Mouse (Mus musculus) kidney, embryonic 16.5 days (tissue): ENCODE results near the gene Zmiz1. TPM values are rescaled to one million over a fixed set of nuclear protein-coding genes. Genes with fewer than 3 reads are reported as not detected.

ENCODE experiments used
- ATAC-seq: fragments of 200-750 bp; cut with Nextera tagmentation; 2 replicates; pipeline ENCODE4 v1.8.0; 2017; ENCODE audit warnings: moderate TSS enrichment; ENCODE audit not compliant: low FRiP score, low TSS enrichment
- H3K27ac ChIP-seq: fragments of 300-500 bp; sonication (generic); 2 replicates; pipeline ENCODE4 v1.5.1; 2014; ENCODE audit warnings: low read length
- H3K27me3 ChIP-seq: fragments of 300-500 bp; sonication (generic); 2 replicates; pipeline ENCODE4 v1.6.1; 2014; ENCODE audit warnings: low read length, control low read depth, mixed read lengths; ENCODE audit not compliant: insufficient read depth
- H3K36me3 ChIP-seq: fragments of 300-500 bp; sonication (generic); 2 replicates; pipeline ENCODE4 v1.6.1; 2014; ENCODE audit warnings: low read length, control low read depth, mixed read lengths; ENCODE audit not compliant: insufficient read depth
- H3K4me1 ChIP-seq: fragments of 300-500 bp; sonication (generic); 2 replicates; pipeline ENCODE4 v1.6.1; 2014; ENCODE audit warnings: low read length, control low read depth, mixed read lengths; ENCODE audit not compliant: insufficient read depth
- H3K4me2 ChIP-seq: fragments of 300-500 bp; sonication (generic); replicated peaks from 2 replicates; pipeline ENCODE4 v1.6.1; 2014; ENCODE audit warnings: low read depth, low read length
- H3K4me3 ChIP-seq: fragments of 300-500 bp; sonication (generic); 2 replicates; pipeline ENCODE4 v1.5.1; 2014; ENCODE audit warnings: mild to moderate bottlenecking, low read length
- H3K9ac ChIP-seq: fragments of 300-500 bp; sonication (generic); replicated peaks from 2 replicates; pipeline ENCODE4 v1.6.1; 2014; ENCODE audit warnings: low read length
- H3K9me3 ChIP-seq: fragments of 300-500 bp; sonication (generic); 2 replicates; pipeline ENCODE4 v1.6.1; 2016; ENCODE audit warnings: low read length, control low read depth
- WGBS: fragments of 180-500 bp; shearing (Covaris S2); extraction: QIAGEN DNeasy Blood & Tissue Kit; methylation state at CpG from one replicate; pipeline ENCODE4 v1.1.7; 2014; 5-methylcytosine and 5-hydroxymethylcytosine counted together
- polyA plus RNA-seq: library from polyadenylated mRNA; unstranded; fragments of >200 nt; fragmentation: Nextera tagmentation; extraction: Ambion mirVana; gene quantifications from 2 replicates; pipeline ENCODE4 v1.2.1, GENCODE M21; 2015

Gene Zmiz1
- polyA plus RNA-seq, 1 experiment from 2014 or later, result 36.0 TPM

DNA sequence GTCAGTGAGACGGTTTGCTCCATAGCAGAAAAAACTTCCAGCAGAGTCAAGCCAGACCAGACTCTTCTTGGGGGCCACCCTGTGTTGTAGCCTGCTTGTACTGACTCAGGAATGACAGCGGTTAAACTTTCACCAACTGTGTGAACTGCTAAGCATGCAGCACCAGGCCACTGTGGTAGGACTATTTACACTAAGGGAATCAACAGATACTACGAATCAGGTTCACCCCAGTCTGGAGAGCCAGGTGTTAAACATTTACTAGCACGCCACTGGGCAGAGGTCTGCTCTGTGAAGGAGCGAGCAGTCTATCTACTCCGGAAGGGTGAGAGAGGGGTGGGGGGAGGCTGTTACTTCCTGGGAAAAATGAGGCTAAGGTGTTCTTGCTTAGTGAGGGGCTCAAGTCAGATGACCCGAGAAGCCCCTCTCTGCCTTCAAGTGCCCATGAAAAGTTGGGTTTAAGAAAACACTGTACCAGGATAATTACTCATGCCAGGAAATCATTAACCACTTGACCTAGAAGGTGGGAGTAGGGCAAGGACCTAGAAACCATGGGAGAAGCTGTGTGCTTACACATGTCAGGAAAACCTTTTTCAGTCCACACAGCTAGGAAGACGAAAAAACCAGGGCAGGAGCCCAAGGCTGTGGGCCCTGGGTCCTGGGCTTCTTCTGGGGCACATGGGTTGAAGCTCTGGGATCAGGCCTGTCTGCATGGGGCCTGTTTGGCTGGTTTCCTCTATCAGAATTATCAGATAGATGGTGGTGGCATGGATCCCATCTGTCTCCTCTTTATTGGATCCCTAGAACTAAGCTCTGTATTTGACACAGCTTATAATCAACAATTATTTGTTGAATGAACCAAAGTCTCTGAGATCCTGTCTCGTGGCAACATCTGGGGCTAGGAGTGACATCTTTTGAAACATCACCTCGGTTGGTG, 7.0 kb upstream of the Zmiz1 start:
- H3K9ac ChIP-seq, result peak overlapping the region; percentile 22; the same call in 1 of the 2 replicates
- peak overlapping the region; percentile 92 for H3K27ac ChIP-seq
- 25% methylated on average over 10 of the region's 10 CpGs for WGBS
- H3K36me3 ChIP-seq, result no peaks in the 10 kb centered on the region
- H3K4me3 ChIP-seq, result no peak overlapping the region
- ATAC-seq, result peak; percentile 93
- H3K4me2 ChIP-seq, result 0 out of 2 replicates have a peak overlapping the region, but pooled peaks have one; percentile 2
- H3K9me3 ChIP-seq, result no peaks in the 10 kb centered on the region
- no peaks in the 10 kb centered on the region for H3K27me3 ChIP-seq
- H3K4me1 ChIP-seq, result peaks cover 59% of the 10 kb centered on the region

DNA sequence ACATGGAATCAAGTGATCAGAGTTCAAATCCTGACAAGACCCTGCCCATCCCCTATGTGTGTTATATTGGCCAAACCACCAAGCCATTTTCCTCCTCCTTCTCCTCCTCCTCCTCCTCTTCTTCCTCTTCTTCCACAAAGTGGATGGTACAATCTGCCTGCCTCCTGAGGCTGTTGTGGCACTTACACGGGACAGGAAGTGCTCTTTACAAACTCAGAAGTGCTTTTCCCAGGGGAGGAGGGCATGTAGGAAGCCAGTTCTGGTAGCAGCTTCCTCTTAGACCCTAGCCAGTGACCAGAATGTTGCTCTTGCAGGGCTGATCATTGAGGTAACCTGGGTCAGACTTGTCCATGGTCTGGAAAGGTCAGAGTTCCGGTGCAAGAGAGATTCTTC, 6.4 kb upstream of the Zmiz1 start:
- Histone ChIP-seq H3K27ac (peak overlapping the region; percentile 92), H3K4me1 (peaks cover 62% of the 10 kb centered on the region), H3K27me3 (no peaks in the 10 kb centered on the region), H3K9me3 (no peaks in the 10 kb centered on the region), H3K4me3 (no peak overlapping the region), H3K4me2 (no peak overlapping the region), H3K9ac (no peak overlapping the region), H3K36me3 (no peaks in the 10 kb centered on the region)
- ATAC-seq, result no peak
- WGBS, result 21% methylated on average over 2 of the region's 2 CpGs

DNA sequence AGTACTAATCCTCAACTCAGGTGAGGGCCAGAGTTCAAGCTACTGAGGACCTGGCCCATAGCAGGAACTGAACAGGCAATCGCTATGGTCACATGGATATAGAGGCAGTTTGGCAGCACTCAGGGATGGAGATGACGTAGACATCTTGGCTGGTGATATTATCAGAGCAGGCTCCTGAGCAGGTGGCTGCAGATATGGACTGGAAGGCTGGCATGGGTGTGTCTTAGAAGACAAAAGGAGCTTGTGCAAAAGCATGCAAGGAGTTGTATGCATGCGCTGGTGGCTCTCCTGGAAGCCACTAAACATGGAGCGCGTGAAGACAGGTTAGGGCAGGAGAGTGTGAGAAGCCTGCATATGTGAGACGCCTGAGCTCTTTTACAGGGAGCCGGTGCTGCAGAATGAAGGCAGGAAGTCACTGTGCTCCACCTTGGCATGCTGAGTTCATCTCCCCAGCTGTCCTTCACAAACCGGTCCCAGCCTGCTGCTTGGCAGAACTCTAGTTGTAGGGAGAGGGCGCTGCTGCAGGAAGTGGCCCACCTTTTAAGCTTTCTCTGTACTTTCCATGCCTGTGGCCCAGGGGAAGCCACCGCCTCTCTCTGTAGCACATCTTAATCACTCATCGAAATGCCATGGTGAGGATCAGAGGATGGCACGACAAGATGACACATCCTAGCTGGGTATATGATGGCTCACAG, 4.8 kb upstream of the Zmiz1 start:
- no peak overlapping the region for H3K4me3 ChIP-seq
- H3K27me3 ChIP-seq, result no peaks in the 10 kb centered on the region
- no peaks in the 10 kb centered on the region for H3K36me3 ChIP-seq
- peaks cover 65% of the 10 kb centered on the region for H3K4me1 ChIP-seq
- 0 out of 2 replicates have a peak overlapping the region, but pooled peaks have one; percentile 19 for H3K9ac ChIP-seq
- ATAC-seq, result no peak
- peak overlapping the region; percentile 11 for H3K27ac ChIP-seq
- WGBS, result 76% methylated on average over 12 of the region's 12 CpGs
- no peaks in the 10 kb centered on the region for H3K9me3 ChIP-seq
- H3K4me2 ChIP-seq, result no peak overlapping the region

DNA sequence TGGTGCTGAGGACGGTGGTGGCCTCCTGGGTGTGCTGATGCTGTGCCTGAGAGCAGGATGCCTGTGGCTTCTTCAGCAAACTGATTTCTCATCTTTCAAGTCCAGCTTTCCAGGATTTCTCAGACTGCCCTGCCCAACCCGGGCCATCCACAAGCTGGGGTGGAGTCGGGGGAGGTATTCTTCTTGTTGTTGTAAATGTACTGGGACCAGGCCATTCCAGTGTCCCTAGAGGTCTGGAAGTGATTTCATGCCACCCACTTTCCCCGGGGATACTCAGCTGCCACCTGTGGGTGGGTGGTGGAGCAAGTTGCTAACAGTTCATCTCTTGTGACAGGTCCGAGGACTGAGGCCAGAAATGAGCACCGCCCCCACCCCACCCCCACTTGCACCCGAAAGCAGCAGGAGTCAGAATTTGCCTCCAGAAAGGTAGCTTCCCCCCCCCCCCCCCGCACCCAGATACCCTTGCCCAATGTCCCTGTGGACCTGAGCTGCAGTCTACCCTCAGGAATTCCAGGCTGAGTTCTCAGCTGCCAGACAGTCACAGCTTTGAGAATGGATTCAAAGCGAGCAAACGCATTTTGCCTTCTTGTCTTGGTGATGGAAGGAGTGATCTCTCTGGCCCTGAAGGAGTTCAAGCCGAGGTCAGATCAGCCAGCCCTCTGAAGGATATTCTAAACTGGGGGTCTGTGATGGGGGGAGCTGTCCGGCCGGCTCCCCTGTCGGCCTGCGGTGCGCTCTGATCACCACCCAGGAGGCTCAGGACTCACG, 2.1 kb upstream of the Zmiz1 start:
- 2% methylated on average over 17 of the region's 17 CpGs for WGBS
- Histone ChIP-seq H3K4me3 (peak overlapping the region; percentile 99), H3K9me3 (no peaks in the 10 kb centered on the region), H3K4me2 (peak overlapping the region; percentile 81), H3K27ac (peak overlapping the region; percentile 94), H3K4me1 (peaks cover 54% of the 10 kb centered on the region), H3K27me3 (no peaks in the 10 kb centered on the region), H3K36me3 (no peaks in the 10 kb centered on the region), H3K9ac (peak overlapping the region; percentile 74)
- ATAC-seq, result no peak; the same call in 1 of the 2 replicates

DNA sequence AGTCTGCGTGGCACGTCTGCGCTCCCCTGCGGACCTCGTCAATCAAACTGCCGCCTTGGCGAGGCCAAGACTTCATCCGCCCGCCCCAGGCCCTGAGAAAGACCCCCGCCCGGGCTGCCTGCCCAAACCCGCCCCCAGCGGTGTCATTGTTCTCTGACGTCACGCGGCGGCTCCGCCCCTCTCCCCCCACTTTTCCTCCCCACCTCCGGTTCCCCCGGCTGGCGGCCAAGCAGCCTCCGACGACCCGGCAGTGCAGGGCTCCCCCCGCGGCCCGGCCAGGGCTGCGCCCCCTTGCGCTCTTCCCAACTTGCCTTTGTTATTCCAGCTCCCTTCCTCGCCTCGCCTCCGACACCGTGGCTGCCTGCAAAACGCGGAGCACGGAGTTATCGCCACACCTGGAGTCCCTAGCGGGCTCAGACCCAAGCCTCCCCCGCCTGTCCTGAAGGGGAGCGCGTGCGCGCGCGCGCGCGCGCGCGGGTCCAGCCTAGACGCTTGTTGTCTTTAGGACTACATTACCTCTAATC, 1.5 kb upstream of the Zmiz1 start:
- under 1% methylated on average over 50 of the region's 52 CpGs for WGBS
- Histone ChIP-seq H3K9ac (peak overlapping the region; percentile 98), H3K4me2 (peak overlapping the region; percentile 81), H3K27ac (peak overlapping the region; percentile 94), H3K27me3 (no peaks in the 10 kb centered on the region), H3K4me1 (peaks cover 55% of the 10 kb centered on the region), H3K36me3 (no peaks in the 10 kb centered on the region), H3K4me3 (peak overlapping the region; percentile 99), H3K9me3 (no peaks in the 10 kb centered on the region)
- ATAC-seq, result peak; percentile 84

DNA sequence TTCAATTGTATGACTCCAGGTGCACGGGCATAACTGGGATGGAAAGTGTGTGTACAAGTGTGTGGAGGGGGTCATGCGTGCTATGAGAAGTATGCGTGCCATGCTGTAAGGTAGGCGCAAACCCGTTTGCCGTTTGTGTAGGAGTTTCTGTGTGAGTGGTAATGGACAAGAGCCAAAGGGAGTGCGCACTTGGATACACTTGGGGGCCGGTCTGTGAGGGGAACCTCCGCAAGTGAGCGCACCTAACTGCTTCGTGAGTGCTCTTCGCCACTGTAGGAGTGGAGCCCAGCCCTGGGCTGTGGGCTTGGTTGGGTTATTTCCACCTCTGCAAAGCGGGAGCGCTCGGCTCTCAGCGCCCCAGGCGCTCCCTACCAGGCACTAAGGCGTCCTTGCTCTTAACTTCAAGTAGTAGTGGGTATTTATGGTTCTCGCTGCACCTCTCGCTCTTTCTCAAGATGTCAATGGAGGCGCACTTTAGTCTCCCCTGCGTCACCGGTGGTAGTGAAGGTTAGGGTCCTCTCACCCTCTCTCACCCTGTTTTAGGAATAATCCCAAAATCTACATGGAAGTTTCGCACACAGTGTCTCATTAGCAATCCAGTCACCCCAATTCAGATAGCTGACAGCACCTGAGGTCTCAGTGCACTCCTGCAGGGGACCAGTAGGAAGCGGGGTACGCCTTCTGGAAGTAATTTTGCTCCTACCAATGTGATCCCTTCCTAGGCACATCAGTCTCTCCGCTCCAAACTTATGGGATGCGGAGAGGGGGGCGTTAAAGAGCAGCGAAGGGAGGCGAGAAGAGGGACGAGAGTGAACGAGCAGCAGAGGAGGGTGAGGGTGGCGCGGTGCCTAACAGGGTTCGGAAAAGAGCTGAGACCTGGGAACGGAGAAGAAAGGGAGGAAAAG, 622 bp upstream of the Zmiz1 start:
- H3K36me3 ChIP-seq, result no peaks in the 10 kb centered on the region
- no peaks in the 10 kb centered on the region for H3K9me3 ChIP-seq
- H3K4me3 ChIP-seq, result peak overlapping the region; percentile 99
- no peak for ATAC-seq
- H3K4me2 ChIP-seq, result peak overlapping the region; percentile 81
- peaks cover 55% of the 10 kb centered on the region for H3K4me1 ChIP-seq
- peak overlapping the region; percentile 98 for H3K9ac ChIP-seq
- no peaks in the 10 kb centered on the region for H3K27me3 ChIP-seq
- under 1% methylated on average over 37 of the region's 37 CpGs for whole genome bisulfite sequencing
- peak overlapping the region; percentile 100 for H3K27ac ChIP-seq

DNA sequence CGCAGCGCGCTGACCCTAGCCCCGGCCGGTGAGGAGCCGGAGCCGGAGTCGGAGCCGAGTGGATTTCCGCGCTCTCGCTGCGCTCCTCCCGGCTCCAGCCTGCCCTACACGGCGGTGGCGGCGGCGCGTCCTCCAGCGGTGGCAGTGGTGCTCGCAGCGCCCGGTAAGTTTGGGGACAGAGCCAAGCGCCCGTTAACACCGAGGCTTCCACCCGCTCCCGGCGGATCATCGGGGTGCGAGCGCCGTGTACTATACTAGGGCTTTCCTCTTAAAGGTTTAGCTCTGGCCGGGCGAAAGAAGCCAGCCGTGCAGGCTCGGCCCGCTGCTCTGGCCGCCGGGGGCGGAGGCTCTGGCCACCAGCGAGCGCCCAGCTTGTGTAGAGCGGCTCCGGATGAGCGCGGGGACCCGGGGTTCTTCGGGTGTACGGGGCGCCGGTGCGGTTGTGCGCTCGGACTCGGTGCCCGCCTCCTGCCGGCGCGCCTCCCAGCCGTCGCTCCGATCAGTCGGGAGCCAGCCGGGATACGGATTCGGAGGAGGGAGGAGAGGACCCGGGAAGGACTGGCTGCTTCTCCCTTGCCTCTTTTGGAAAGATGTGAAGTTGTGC, 511 bp downstream of the Zmiz1 start:
- Histone ChIP-seq H3K4me1 (peaks cover 64% of the 10 kb centered on the region), H3K27me3 (no peaks in the 10 kb centered on the region), H3K36me3 (no peaks in the 10 kb centered on the region), H3K9ac (peak overlapping the region; percentile 98), H3K4me2 (peak overlapping the region; percentile 81), H3K9me3 (no peaks in the 10 kb centered on the region), H3K27ac (peak overlapping the region; percentile 100), H3K4me3 (peak overlapping the region; percentile 99)
- ATAC-seq, result peak; percentile 4; the same call in 1 of the 2 replicates
- WGBS, result under 1% methylated on average over 69 of the region's 69 CpGs

DNA sequence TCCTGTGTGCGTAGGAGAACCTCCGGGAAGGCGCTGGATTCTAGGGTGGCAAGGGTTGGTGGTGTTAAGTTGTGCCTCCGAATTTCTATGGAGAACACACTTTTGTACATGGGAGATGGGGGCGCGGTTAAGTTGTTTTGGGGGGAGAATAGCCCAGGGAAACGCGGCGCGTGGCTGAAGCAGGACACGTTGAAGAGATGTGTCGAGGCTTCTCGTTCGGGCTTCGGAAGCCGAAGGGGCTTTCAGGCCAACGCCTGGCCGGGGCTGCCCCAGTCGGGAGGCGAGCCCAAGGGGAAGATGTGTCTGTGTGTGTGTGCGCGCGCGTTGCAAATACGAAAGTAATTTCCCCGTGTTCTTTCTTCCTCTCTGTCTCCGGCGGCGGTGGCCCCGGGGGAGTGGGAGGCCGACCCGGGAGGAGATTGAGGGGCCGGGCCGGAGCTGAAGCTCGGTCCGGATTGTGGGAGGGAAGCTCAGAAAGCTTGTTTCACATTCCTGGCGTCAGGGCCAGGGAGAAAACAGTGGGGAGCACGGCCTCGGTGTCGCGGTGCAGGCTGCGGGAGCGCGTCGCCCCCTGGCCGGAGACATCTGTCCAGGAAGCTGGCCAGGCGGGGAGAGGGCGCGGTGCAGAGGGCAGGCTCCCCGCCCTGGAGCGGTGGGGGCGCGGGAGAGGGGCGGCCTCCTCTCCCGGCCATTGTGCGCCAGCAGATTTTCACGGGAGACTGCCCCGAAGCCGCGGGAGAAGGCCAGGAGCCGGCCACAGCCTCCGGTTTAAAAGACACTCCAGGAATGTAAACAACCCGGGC, 1.2 kb downstream of the Zmiz1 start:
- Histone ChIP-seq H3K4me3 (peak overlapping the region; percentile 99), H3K9ac (peak overlapping the region; percentile 98), H3K4me2 (peak overlapping the region; percentile 81), H3K27ac (peak overlapping the region; percentile 100), H3K4me1 (peaks cover 64% of the 10 kb centered on the region), H3K36me3 (no peaks in the 10 kb centered on the region), H3K9me3 (no peaks in the 10 kb centered on the region), H3K27me3 (no peaks in the 10 kb centered on the region)
- WGBS, result under 1% methylated on average over 61 of the region's 63 CpGs
- no peak for ATAC-seq
